Mouse (Mus musculus) liver, postnatal 0 days (tissue): ENCODE data around the gene Reep3. TPM values are rescaled to one million over a fixed set of nuclear protein-coding genes. Genes with fewer than 3 reads are reported as not detected.

Experiments
- ATAC-seq: fragments of 200-750 bp; cut with Nextera tagmentation; 2 replicates; pipeline ENCODE4 v1.8.0; 2017; ENCODE audit warnings: mild to moderate bottlenecking, moderate library complexity
- DNase-seq: peaks from one replicate; pipeline ENCODE4 v3.0.0-alpha.2; 2016
- H3K27ac ChIP-seq: fragments of 300-500 bp; sonication (generic); 2 replicates; pipeline ENCODE4 v1.5.1; 2014; ENCODE audit warnings: antibody characterized with exemption, moderate library complexity, mild to moderate bottlenecking, low read depth
- H3K27me3 ChIP-seq: fragments of 300-500 bp; sonication (generic); 2 replicates; pipeline ENCODE4 v1.6.1; 2014; ENCODE audit warnings: low read length, control low read depth, mixed read lengths; ENCODE audit not compliant: insufficient read depth
- H3K36me3 ChIP-seq: fragments of 300-500 bp; sonication (generic); replicated peaks from 2 replicates; pipeline ENCODE4 v1.6.1; 2014; ENCODE audit warnings: mild to moderate bottlenecking, control low read depth, low read length, moderate library complexity, mixed read lengths; ENCODE audit not compliant: insufficient read depth
- H3K4me1 ChIP-seq: fragments of 300-500 bp; sonication (generic); 2 replicates; pipeline ENCODE4 v1.6.1; 2014; ENCODE audit warnings: antibody characterized with exemption, mild to moderate bottlenecking, control low read depth; ENCODE audit not compliant: insufficient read depth
- H3K4me2 ChIP-seq: fragments of 300-500 bp; sonication (generic); 2 replicates; pipeline ENCODE4 v1.6.1; 2014; ENCODE audit warnings: low read depth, mild to moderate bottlenecking, low read length, moderate library complexity, mixed read lengths
- H3K4me3 ChIP-seq: fragments of 300-500 bp; sonication (generic); 2 replicates; pipeline ENCODE4 v1.5.1; 2014; ENCODE audit warnings: low read depth, low read length
- H3K9ac ChIP-seq: fragments of 300-500 bp; sonication (generic); replicated peaks from 2 replicates; pipeline ENCODE4 v1.6.1; 2014; ENCODE audit warnings: mild to moderate bottlenecking, moderate library complexity
- H3K9me3 ChIP-seq: fragments of 300-500 bp; sonication (generic); 2 replicates; pipeline ENCODE4 v1.6.1; 2016; ENCODE audit warnings: mild to moderate bottlenecking, control low read depth, low read length, mixed read lengths
- CTCF ChIP-seq: sonication (generic); IDR thresholded peaks from 2 replicates; pipeline ENCODE4 v1.5.1; 2016; ENCODE audit warnings: antibody characterized with exemption, low read depth
- EP300 ChIP-seq: IDR thresholded peaks from 2 replicates; pipeline ENCODE4 v1.6.1; 2016; ENCODE audit warnings: antibody characterized with exemption, low read depth, mild to moderate bottlenecking
- WGBS: fragments of 180-500 bp; shearing (Covaris S2); extraction: QIAGEN DNeasy Blood & Tissue Kit; methylation state at CpG from one replicate; pipeline ENCODE4 v1.1.7; 2014; ENCODE audit not compliant: insufficient replicate concordance; 5-methylcytosine and 5-hydroxymethylcytosine counted together
- polyA plus RNA-seq: library from polyadenylated mRNA; unstranded; fragments of >200 nt; fragmentation: Nextera tagmentation; extraction: Ambion mirVana; gene quantifications from 2 replicates; pipeline ENCODE4 v1.2.1, GENCODE M21; 2015

The Reep3 gene
- polyA plus RNA-seq, 1 experiment from 2014 or later, result 19.6 TPM

- Histone ChIP-seq H3K9ac (no peak overlapping the region), H3K27ac (peak overlapping the region; percentile 30), H3K4me3 (peak overlapping the region; percentile 15; the same call in 1 of the 2 replicates), H3K9me3 (no peaks in the 10 kb centered on the region), H3K4me1 (0 out of 2 replicates have a peak, but pooled peaks cover 4% of the 10 kb centered on the region), H3K4me2 (peak overlapping the region; percentile 27), H3K27me3 (no peaks in the 10 kb centered on the region), H3K36me3 (no peaks in the 10 kb centered on the region)
- DNase-seq, result peak; percentile 37
- WGBS, result 29% methylated on average over 10 of the region's 10 CpGs
- TF ChIP-seq EP300, result 0 out of 2 replicates have a peak, but pooled peaks have one; percentile 10
- no peak for TF ChIP-seq CTCF
- peak; percentile 40; the same call in 1 of the 2 replicates for ATAC-seq
Observed at GRCm38 (mm10) chr10:67069013-67069412, 27.7 kb downstream of the Reep3 start.

GRCm38 (mm10) chr10:67066421-67066820 lies 30.3 kb downstream of the Reep3 start:
- 72% methylated on average over 3 of the region's 3 CpGs for WGBS
- TF ChIP-seq CTCF (0 out of 2 replicates have a peak, but pooled peaks have one; percentile 4), EP300 (no peak)
- DNase-seq (no peak), ATAC-seq (no peak)
- no peaks in the 10 kb centered on the region for H3K9me3 ChIP-seq
- H3K27me3 ChIP-seq, result no peaks in the 10 kb centered on the region
- H3K4me3 ChIP-seq, result no peak overlapping the region
- no peak overlapping the region for H3K4me2 ChIP-seq
- H3K9ac ChIP-seq, result no peak overlapping the region
- H3K27ac ChIP-seq, result no peak overlapping the region
- H3K4me1 ChIP-seq, result peaks cover 3% of the 10 kb centered on the region; the same call in 1 of the 2 replicates
- peaks cover 3% of the 10 kb centered on the region; the same call in 1 of the 2 replicates for H3K36me3 ChIP-seq

- no peak overlapping the region for H3K4me3 ChIP-seq
- no peak overlapping the region for H3K27ac ChIP-seq
- H3K36me3 ChIP-seq, result peaks cover 7% of the 10 kb centered on the region; the same call in 1 of the 2 replicates
- DNase-seq (no peak), ATAC-seq (no peak)
- peaks cover 3% of the 10 kb centered on the region; the same call in 1 of the 2 replicates for H3K4me1 ChIP-seq
- no peak overlapping the region for H3K4me2 ChIP-seq
- H3K9ac ChIP-seq, result no peak overlapping the region
- 69% methylated on average over 5 of the region's 5 CpGs for WGBS
- H3K9me3 ChIP-seq, result no peaks in the 10 kb centered on the region
- no peaks in the 10 kb centered on the region for H3K27me3 ChIP-seq
- no peak for TF ChIP-seq EP300
- no peak for TF ChIP-seq CTCF
Observed at GRCm38 (mm10) chr10:67065927-67066326, 30.8 kb downstream of the Reep3 start.

- no peak overlapping the region for H3K9ac ChIP-seq
- H3K4me2 ChIP-seq, result no peak overlapping the region
- H3K9me3 ChIP-seq, result no peaks in the 10 kb centered on the region
- TF ChIP-seq CTCF (no peak), EP300 (no peak)
- 57% methylated on average over 7 of the region's 7 CpGs for WGBS
- ATAC-seq (no peak), DNase-seq (no peak)
- no peak overlapping the region for H3K27ac ChIP-seq
- H3K4me1 ChIP-seq, result peaks cover 3% of the 10 kb centered on the region; the same call in 1 of the 2 replicates
- H3K4me3 ChIP-seq, result no peak overlapping the region
- no peaks in the 10 kb centered on the region for H3K27me3 ChIP-seq
- peaks cover 7% of the 10 kb centered on the region; the same call in 1 of the 2 replicates for H3K36me3 ChIP-seq
Observed at GRCm38 (mm10) chr10:67065277-67065887, 31.4 kb downstream of the Reep3 start.

- Histone ChIP-seq H3K27me3 (no peaks in the 10 kb centered on the region), H3K4me1 (peaks cover 10% of the 10 kb centered on the region), H3K36me3 (peaks cover 7% of the 10 kb centered on the region; the same call in 1 of the 2 replicates), H3K9me3 (no peaks in the 10 kb centered on the region), H3K4me3 (no peak overlapping the region), H3K27ac (no peak overlapping the region), H3K4me2 (no peak overlapping the region), H3K9ac (no peak overlapping the region)
- whole genome bisulfite sequencing, result 59% methylated on average over 4 of the region's 4 CpGs
- ATAC-seq (no peak), DNase-seq (no peak)
- TF ChIP-seq EP300 (no peak), CTCF (no peak)
Observed at GRCm38 (mm10) chr10:67061823-67062222, 34.9 kb downstream of the Reep3 start.

GRCm38 (mm10) chr10:67061367-67061801 lies 35.4 kb downstream of the Reep3 start:
- no peak for ATAC-seq
- H3K4me2 ChIP-seq, result no peak overlapping the region
- no peak for DNase-seq
- H3K9ac ChIP-seq, result no peak overlapping the region
- no peak for TF ChIP-seq CTCF
- no peak for TF ChIP-seq EP300
- no peak overlapping the region for H3K27ac ChIP-seq
- WGBS, result 75% methylated on average over 10 of the region's 10 CpGs
- no peaks in the 10 kb centered on the region for H3K27me3 ChIP-seq
- H3K4me1 ChIP-seq, result peaks cover 13% of the 10 kb centered on the region
- H3K9me3 ChIP-seq, result no peaks in the 10 kb centered on the region
- peaks cover 7% of the 10 kb centered on the region; the same call in 1 of the 2 replicates for H3K36me3 ChIP-seq
- H3K4me3 ChIP-seq, result no peak overlapping the region
